Mouse (Mus musculus): Measurements from ENCODE around the gene Acsf3.

GRCm38 (mm10) chr8:122810376-122810775 lies 35.1 kb downstream of the Acsf3 start:
- TF ChIP-seq CTCF (IDR thresholded peaks at IDR 0.05; ENCODE audit: low read depth) (no peak), EP300 (IDR thresholded peaks at IDR 0.05; ENCODE audit: low read depth) (no peak)

All from liver, postnatal 0 days (tissue).